Mouse (Mus musculus): ENCODE measurements at regions not wholly inside any gene's neighbourhood (a gene's known extent, or its start where the extent isn't known, plus 50 kb on each side); places are given as distances from the start of the nearest gene placed in this dataset.

GRCm38 (mm10) chr16:93014991-93015390 lies 189.0 kb upstream of the Runx1 start:
- TF ChIP-seq CTCF (conservative IDR thresholded peaks at IDR 0.05; ENCODE audit: low read length) (no peak), POU5F1 (IDR thresholded peaks at IDR 0.05; ENCODE audit: borderline replicate concordance, low read length) (no peak)

Data from E14TG2a.4 (cell line).